Mouse (Mus musculus) neural tube, embryonic 14.5 days (tissue): ENCODE results near the gene Mtnr1a. TPM values are rescaled to one million over a fixed set of nuclear protein-coding genes. Genes with fewer than 3 reads are reported as not detected.

Source experiments
- ATAC-seq: fragments of 200-750 bp; cut with Nextera tagmentation; 2 replicates; pipeline ENCODE4 v1.8.0; 2017; ENCODE audit warnings: low read depth, mild to moderate bottlenecking, moderate TSS enrichment, moderate library complexity
- H3K27ac ChIP-seq: fragments of 300-500 bp; sonication (generic); 2 replicates; pipeline ENCODE4 v1.5.1; 2014; ENCODE audit warnings: low read depth, mild to moderate bottlenecking, control low read depth, low read length, moderate library complexity, mixed read lengths
- H3K27me3 ChIP-seq: fragments of 300-500 bp; sonication (generic); 2 replicates; pipeline ENCODE4 v1.6.1; 2014; ENCODE audit warnings: low read length; ENCODE audit not compliant: control insufficient read depth, insufficient read depth
- H3K36me3 ChIP-seq: fragments of 300-500 bp; sonication (generic); 2 replicates; pipeline ENCODE4 v1.6.1; 2014; ENCODE audit warnings: low read length, mixed read lengths; ENCODE audit not compliant: control insufficient read depth, insufficient read depth
- H3K4me1 ChIP-seq: fragments of 300-500 bp; sonication (generic); 2 replicates; pipeline ENCODE4 v1.6.1; 2014; ENCODE audit warnings: low read length; ENCODE audit not compliant: control insufficient read depth, insufficient read depth
- H3K4me2 ChIP-seq: fragments of 300-500 bp; sonication (generic); 2 replicates; pipeline ENCODE4 v1.6.1; 2014; ENCODE audit warnings: mild to moderate bottlenecking, low read depth, low read length, control low read depth
- H3K4me3 ChIP-seq: fragments of 300-500 bp; sonication (generic); 2 replicates; pipeline ENCODE4 v1.5.1; 2014; ENCODE audit warnings: low read depth, low read length, control low read depth, mixed read lengths
- H3K9ac ChIP-seq: fragments of 300-500 bp; sonication (generic); replicated peaks from 2 replicates; pipeline ENCODE4 v1.6.1; 2014; ENCODE audit warnings: low read depth, mild to moderate bottlenecking, control low read depth, low read length, mixed read lengths
- H3K9me3 ChIP-seq: fragments of 300-500 bp; sonication (generic); 2 replicates; pipeline ENCODE4 v1.6.1; 2016; ENCODE audit warnings: low read length; ENCODE audit not compliant: control insufficient read depth
- WGBS: fragments of 180-500 bp; shearing (Covaris S2); extraction: QIAGEN DNeasy Blood & Tissue Kit; methylation state at CpG from one replicate; pipeline ENCODE4 v1.1.7; 2014; 5-methylcytosine and 5-hydroxymethylcytosine counted together
- polyA plus RNA-seq: library from polyadenylated mRNA; unstranded; fragments of >200 nt; fragmentation: Nextera tagmentation; extraction: Ambion mirVana; gene quantifications from 2 replicates; pipeline ENCODE4 v1.2.1, GENCODE M21; 2014

Gene Mtnr1a
- polyA plus RNA-seq, 1 experiment from 2014 or later, result 0.33 TPM

DNA sequence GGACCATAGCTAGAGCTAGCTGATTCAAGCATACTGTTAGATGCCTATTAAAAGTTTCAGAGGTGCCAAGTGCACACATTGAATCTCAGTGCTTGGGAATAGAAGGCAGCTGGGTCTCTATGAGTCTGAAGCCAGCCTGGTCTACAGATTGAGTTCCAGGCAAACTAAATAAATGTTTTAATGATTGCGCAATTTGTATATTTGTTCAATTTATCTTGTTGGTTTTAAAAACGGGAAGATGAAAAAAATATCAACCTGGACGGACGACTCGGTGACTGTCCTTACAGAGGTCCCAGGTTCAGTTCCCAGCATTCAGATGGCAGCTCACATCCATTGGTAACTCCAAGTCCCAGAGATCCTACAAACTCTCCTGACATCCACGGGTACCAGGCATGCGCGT, 2.0 kb downstream of the Mtnr1a start:
- H3K9ac ChIP-seq, result no peak overlapping the region
- 93% methylated on average over 8 of the region's 8 CpGs for WGBS
- H3K4me2 ChIP-seq, result no peak overlapping the region
- H3K4me3 ChIP-seq, result no peak overlapping the region
- no peak for ATAC-seq
- no peaks in the 10 kb centered on the region for H3K27me3 ChIP-seq
- H3K27ac ChIP-seq, result no peak overlapping the region
- 0 out of 2 replicates have a peak, but pooled peaks cover 3% of the 10 kb centered on the region for H3K4me1 ChIP-seq
- H3K36me3 ChIP-seq, result no peaks in the 10 kb centered on the region
- H3K9me3 ChIP-seq, result no peaks in the 10 kb centered on the region

DNA sequence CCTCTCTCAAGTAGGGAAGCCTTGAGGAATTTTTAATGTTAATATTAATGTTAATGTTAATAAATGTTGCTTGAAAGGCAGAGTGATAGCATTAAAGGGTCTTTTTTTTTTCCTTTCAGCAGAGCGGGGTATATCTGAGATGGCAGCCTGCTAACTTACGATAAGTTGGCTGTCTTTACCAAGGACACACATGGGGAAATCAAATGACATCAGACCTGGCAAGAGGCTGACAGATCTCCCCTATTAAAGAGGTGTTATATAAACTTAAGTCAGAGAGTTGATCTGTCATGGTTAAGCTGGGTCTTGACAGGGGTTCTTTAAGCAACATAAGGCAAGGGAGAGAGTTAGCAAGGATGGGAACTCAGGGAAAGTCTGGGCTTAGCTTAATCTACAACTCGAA, 11.9 kb downstream of the Mtnr1a start:
- Histone ChIP-seq H3K9ac (no peak overlapping the region), H3K27me3 (no peaks in the 10 kb centered on the region), H3K9me3 (no peaks in the 10 kb centered on the region), H3K4me1 (no peaks in the 10 kb centered on the region), H3K27ac (no peak overlapping the region), H3K36me3 (no peaks in the 10 kb centered on the region), H3K4me3 (no peak overlapping the region), H3K4me2 (no peak overlapping the region)
- 87% methylated on average over 3 of the region's 3 CpGs for WGBS
- no peak for ATAC-seq

DNA sequence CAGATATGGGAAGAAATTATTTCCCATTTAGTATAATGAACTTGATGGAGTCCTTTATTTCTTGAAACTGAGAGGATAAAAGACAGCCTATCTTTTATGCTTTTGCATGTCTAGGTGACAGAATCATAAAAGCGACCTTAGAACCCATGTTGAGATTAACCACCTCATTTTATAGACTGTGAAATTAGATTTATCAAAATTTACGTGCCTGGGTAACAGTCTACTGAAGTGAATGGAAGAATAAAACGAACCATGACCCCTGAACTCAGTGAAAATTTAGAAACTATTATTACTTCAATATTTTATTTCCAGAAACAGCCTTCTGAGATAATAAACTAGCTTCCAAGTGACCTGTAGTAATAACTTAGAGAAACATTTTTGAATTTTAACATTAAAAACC, 24.7 kb downstream of the Mtnr1a start:
- Histone ChIP-seq H3K36me3 (no peaks in the 10 kb centered on the region), H3K27ac (no peak overlapping the region), H3K9ac (no peak overlapping the region), H3K4me3 (no peak overlapping the region), H3K9me3 (no peaks in the 10 kb centered on the region), H3K27me3 (no peaks in the 10 kb centered on the region), H3K4me1 (no peaks in the 10 kb centered on the region), H3K4me2 (no peak overlapping the region)
- 56% methylated on average over 3 of the region's 3 CpGs for WGBS
- no peak for ATAC-seq

DNA sequence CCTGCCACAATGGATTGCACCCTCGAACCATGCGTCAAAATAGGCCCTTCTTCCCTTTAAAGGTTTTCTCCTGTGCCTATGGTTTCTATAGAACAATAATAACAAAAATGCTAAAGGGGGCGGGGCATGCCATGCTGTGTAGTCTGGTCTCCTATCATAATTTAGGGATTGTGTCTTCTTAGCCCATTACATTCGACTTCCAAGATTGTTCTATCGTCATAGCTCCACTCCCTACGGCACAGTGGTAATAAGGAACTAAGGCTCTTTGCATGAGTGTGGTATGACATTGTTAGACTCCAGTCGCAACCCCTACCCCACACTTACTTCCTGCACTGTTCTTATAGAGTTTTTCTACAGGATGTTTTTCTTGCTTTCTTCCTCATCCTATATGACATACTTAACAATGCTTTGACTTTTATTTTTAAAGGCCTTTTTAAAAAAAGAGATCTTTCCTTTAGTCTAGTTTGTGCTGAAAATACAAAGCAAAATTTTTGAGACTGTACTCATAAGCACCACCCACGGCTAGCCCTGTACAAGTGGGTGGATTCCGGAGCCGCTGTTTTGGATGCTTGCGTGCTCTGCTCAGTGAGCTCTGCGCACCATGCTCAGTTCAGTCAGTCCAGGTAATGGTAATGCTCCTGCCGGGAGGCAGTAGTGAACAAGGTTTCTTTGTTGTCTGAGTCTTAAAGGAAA, 40.6 kb downstream of the Mtnr1a start:
- Histone ChIP-seq H3K36me3 (no peaks in the 10 kb centered on the region), H3K9ac (0 out of 2 replicates have a peak overlapping the region, but pooled peaks have one; percentile 16), H3K27me3 (no peaks in the 10 kb centered on the region), H3K4me1 (0 out of 2 replicates have a peak, but pooled peaks cover 9% of the 10 kb centered on the region), H3K9me3 (no peaks in the 10 kb centered on the region), H3K4me3 (peak overlapping the region; percentile 22; the same call in 1 of the 2 replicates), H3K4me2 (peak overlapping the region; percentile 53), H3K27ac (no peak overlapping the region)
- peak; percentile 84 for ATAC-seq
- WGBS, result 33% methylated on average over 13 of the region's 13 CpGs

DNA sequence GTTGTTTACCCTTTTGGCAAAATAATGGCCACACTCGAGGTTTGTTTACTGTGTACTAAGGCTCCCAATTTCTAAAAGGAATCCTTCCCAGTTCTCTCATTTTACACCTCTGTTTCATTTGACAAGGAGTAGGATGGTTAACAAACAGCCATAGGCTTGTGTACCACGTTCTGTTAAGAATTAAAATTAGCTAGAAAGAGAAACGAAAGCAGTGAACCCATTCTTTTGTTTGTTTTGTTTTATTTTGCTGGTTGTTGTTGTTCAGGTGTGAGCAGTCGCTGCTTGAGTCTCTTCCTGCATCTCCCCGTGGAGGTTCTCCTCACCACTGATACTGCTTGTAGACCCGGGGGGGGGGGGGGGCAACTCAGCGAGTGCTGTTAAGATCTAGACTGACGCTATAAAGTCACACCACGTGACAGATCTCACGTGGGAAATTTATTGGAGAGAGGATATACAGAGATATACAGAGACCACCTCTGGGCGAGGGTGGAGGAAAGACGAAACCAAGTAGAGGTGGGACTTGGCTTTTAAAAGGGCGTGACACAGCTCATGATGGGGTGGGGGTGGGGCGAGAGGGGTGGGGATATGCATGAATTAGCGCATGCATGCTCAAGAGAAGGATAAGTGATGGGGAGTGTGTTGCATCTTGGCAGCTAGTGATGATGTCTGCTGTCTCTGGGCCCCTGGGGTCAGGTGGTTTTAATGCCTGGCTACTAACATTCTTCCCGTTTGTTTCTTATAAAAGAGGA, 41.3 kb downstream of the Mtnr1a start:
- H3K4me3 ChIP-seq, result peak overlapping the region; percentile 22; the same call in 1 of the 2 replicates
- no peak overlapping the region; the same call in 1 of the 2 replicates for H3K27ac ChIP-seq
- H3K9ac ChIP-seq, result no peak overlapping the region
- no peaks in the 10 kb centered on the region for H3K36me3 ChIP-seq
- ATAC-seq, result peak; percentile 75
- 0 out of 2 replicates have a peak, but pooled peaks cover 9% of the 10 kb centered on the region for H3K4me1 ChIP-seq
- peak overlapping the region; percentile 53 for H3K4me2 ChIP-seq
- H3K27me3 ChIP-seq, result no peaks in the 10 kb centered on the region
- H3K9me3 ChIP-seq, result no peaks in the 10 kb centered on the region
- WGBS, result 10% methylated on average over 16 of the region's 16 CpGs

DNA sequence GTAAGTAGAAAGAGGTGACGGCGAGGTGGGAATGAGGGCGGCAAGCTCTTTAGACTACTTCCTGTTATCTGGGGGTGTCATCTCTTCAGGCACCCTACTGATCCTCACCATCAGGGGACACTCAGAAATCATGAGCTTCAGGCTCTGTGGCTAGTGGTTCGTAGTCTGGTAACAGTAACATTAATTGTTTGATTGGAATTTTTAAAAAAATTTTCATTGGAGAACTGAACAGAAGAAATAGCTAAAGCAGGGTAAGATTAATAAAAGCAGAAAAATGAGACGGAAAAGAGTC, 41.8 kb downstream of the Mtnr1a start:
- peak overlapping the region; percentile 53 for H3K4me2 ChIP-seq
- H3K4me1 ChIP-seq, result 0 out of 2 replicates have a peak, but pooled peaks cover 9% of the 10 kb centered on the region
- H3K4me3 ChIP-seq, result no peak overlapping the region
- H3K9ac ChIP-seq, result no peak overlapping the region
- ATAC-seq, result no peak
- no peak overlapping the region for H3K27ac ChIP-seq
- H3K36me3 ChIP-seq, result no peaks in the 10 kb centered on the region
- H3K9me3 ChIP-seq, result no peaks in the 10 kb centered on the region
- H3K27me3 ChIP-seq, result no peaks in the 10 kb centered on the region
- 52% methylated on average over 5 of the region's 5 CpGs for WGBS

DNA sequence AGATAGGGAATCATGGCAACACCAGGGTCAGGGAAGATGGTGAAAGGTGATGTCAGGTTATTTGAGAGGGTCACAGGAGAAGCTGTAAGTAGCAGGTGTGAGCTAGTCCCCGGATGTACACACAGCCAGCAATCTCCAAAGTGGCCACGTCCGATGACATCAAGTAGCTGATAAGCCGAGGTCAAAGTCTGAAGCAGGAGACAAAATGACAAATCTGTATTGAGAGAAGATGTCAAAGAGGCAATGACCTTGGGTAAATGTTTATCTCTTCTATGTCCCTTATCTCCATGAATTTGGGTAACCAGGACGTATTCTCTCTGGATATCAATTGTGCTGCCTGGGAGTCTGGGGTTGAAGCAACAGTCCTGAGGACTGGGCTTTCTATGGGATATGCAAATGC, 42.9 kb downstream of the Mtnr1a start:
- no peaks in the 10 kb centered on the region for H3K27me3 ChIP-seq
- H3K4me2 ChIP-seq, result no peak overlapping the region
- H3K36me3 ChIP-seq, result no peaks in the 10 kb centered on the region
- no peak overlapping the region for H3K4me3 ChIP-seq
- no peaks in the 10 kb centered on the region for H3K9me3 ChIP-seq
- WGBS, result 88% methylated on average over 5 of the region's 5 CpGs
- no peak overlapping the region for H3K9ac ChIP-seq
- ATAC-seq, result no peak
- no peak overlapping the region for H3K27ac ChIP-seq
- H3K4me1 ChIP-seq, result 0 out of 2 replicates have a peak, but pooled peaks cover 9% of the 10 kb centered on the region

DNA sequence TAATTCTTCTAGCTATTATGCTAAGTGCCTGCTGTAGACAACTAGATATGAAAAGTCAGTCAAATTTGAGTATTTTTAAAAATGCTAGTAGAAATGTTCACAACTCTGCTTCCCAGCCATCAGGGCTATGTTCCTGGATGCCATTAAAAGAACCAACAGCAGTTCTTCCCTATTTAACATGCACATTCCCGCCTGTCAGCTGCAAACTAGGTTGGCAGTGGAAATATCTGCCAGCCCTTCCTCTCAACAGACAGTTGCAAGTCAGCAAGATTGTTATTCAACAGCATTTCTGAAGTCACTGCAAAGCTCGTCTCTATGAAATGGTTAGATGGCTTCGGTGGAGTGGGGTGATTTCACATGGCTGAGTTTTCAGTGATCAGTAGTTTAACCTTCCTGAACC, 48.7 kb downstream of the Mtnr1a start:
- WGBS, result 88% methylated on average over 3 of the region's 3 CpGs
- no peaks in the 10 kb centered on the region for H3K4me1 ChIP-seq
- H3K9ac ChIP-seq, result no peak overlapping the region
- no peak overlapping the region for H3K27ac ChIP-seq
- no peaks in the 10 kb centered on the region for H3K9me3 ChIP-seq
- ATAC-seq, result no peak
- H3K36me3 ChIP-seq, result no peaks in the 10 kb centered on the region
- no peak overlapping the region for H3K4me3 ChIP-seq
- H3K27me3 ChIP-seq, result no peaks in the 10 kb centered on the region
- H3K4me2 ChIP-seq, result no peak overlapping the region

DNA sequence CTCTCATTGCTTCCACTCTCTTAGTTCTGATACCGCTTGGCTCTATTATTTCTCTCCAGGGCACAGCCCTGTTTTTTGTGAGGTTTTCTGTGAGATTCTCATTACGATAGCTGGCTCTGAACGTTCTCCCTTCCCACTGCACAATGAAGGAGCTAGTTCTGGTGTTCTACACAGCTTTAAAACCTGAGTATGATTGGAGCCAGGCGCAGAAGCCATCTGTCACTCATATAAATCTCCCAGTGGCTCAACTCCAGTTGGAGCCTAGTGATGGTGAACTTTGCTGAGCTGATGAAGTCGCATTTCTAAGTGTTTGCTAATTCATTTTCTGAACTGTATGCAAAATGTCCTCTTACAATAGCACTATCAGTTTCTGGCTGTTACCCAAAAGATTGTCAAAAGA, 56.7 kb downstream of the Mtnr1a start:
- Histone ChIP-seq H3K27me3 (no peaks in the 10 kb centered on the region), H3K9me3 (no peaks in the 10 kb centered on the region), H3K27ac (no peak overlapping the region), H3K4me1 (no peaks in the 10 kb centered on the region), H3K9ac (no peak overlapping the region), H3K4me2 (no peak overlapping the region), H3K4me3 (no peak overlapping the region), H3K36me3 (no peaks in the 10 kb centered on the region)
- ATAC-seq, result no peak
- 63% methylated on average over 5 of the region's 5 CpGs for WGBS
